ENCODE assay signal across 19 mouse cellular contexts in the genomic region with DNA sequence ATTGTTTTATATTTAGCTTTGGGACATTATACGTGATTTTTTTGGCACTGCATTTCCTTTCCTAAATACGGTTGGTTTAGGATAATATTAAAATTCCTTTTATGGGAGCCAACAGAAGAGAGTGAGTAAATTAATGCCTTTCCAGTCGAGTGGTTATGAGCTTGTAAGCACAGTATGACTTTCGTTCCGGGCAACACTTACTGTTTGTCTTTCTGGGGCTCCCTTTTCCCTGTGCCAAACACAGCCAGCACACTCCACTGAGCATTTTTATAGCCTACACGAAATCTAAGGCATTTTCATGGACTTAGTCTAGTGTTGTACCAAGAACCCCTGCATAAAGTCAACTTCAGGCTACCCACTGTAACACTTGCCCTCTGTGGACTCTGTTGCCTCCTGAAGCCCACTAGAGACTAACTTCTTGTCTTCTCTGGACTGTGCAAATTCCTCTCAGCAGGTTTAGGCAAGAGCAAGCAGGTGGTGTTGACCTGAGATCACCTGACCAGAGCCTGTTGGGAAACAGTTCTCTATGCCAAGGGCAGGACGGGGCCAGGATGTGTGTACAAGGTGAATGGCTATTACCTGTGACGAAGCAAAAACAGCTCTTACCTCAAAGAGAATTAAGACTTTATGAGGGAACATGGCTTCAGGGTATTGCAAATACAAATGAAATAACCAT. TPM values are rescaled to one million over a fixed set of nuclear protein-coding genes. Genes with fewer than 3 reads are reported as not detected.
DNase-seq lines count a peak whose midpoint lies in the region; ATAC-seq and TF ChIP-seq lines count a peak whose summit lies in the region.
"Had no signal": no experiment of that assay in that cellular context is flagged by ENCODE, and none has a peak within 500 bp of the region (broad histone marks: within the 10 kb centered on the region; RNA-seq: fewer than 3 reads in every experiment).

No protein-coding gene starts in this region.

- TF ChIP-seq CTCF in liver, postnatal 0 days (IDR thresholded peaks at IDR 0.05; ENCODE audit: low read depth), result no peak
- no peak for TF ChIP-seq CTCF in gastrocnemius, adult 2 months (IDR thresholded peaks at IDR 0.05)

- no peak overlapping the region for H3K4me2 ChIP-seq in lung, embryonic 16.5 days (ENCODE audit: low read depth, low read length)
- H3K4me2 ChIP-seq in kidney, embryonic 15.5 days, result no peak overlapping the region
- H3K4me2 ChIP-seq in liver, postnatal 0 days (ENCODE audit: low read depth, low read length), result no peak overlapping the region
- H3K4me2 ChIP-seq: heart, embryonic 12.5 days had no signal

- TF ChIP-seq EP300 in liver, postnatal 0 days (IDR thresholded peaks at IDR 0.05; ENCODE audit: low read depth), result peak; percentile 24; the same call in 1 of the 2 replicates

- DNase-seq in lung, postnatal 14 days, result no peak
- DNase-seq in liver, postnatal 0 days, result peak; percentile 42
- DNase-seq in thymus, postnatal 10 days (ENCODE audit: low spot score in 2 of 2), result no peak
- DNase-seq in layer of hippocampus, adult 8-10 months (ENCODE audit: low spot score in 2 of 2), result no peak
- DNase-seq in gastrocnemius, adult 2 months, result no peak
- DNase-seq: adrenal gland, postnatal 36 days; cerebellum, adult 9-11 months; embryo, embryonic 11 days; forebrain, postnatal 0 days; gastrocnemius, postnatal 36 days; heart, postnatal 4 days; right cerebral cortex, postnatal 14 days; thymus, adult 18-20 months had no signal

- 0 out of 2 replicates have a peak overlapping the region, but pooled peaks have one; percentile 22 for H3K27ac ChIP-seq in lung, embryonic 16.5 days (ENCODE audit: low read length)
- peak overlapping the region; percentile 72 for H3K27ac ChIP-seq in kidney, embryonic 15.5 days
- peak overlapping the region; percentile 70 for H3K27ac ChIP-seq in liver, postnatal 0 days (ENCODE audit: low read depth)
- no peak overlapping the region for H3K27ac ChIP-seq in gastrocnemius, adult 2 months
- H3K27ac ChIP-seq: hindbrain, postnatal 0 days; layer of hippocampus, adult 2 months; left cerebral cortex, adult 2 months had no signal

- H3K4me3 ChIP-seq in lung, embryonic 16.5 days (ENCODE audit: low read length), result no peak overlapping the region
- no peak overlapping the region for H3K4me3 ChIP-seq in kidney, embryonic 15.5 days (replicated peaks)
- H3K4me3 ChIP-seq in liver, postnatal 0 days (ENCODE audit: low read depth, low read length), result no peak overlapping the region
- H3K4me3 ChIP-seq in gastrocnemius, adult 2 months, result no peak overlapping the region
- H3K4me3 ChIP-seq: heart, embryonic 12.5 days; layer of hippocampus, adult 2 months; left cerebral cortex, adult 2 months had no signal

- H3K36me3 ChIP-seq in lung, embryonic 16.5 days (ENCODE audit: control insufficient read depth, insufficient read depth, low read length), result no peaks in the 10 kb centered on the region
- no peaks in the 10 kb centered on the region for H3K36me3 ChIP-seq in kidney, embryonic 15.5 days
- no peaks in the 10 kb centered on the region for H3K36me3 ChIP-seq in liver, postnatal 0 days (replicated peaks; ENCODE audit: insufficient read depth, low read length)
- H3K36me3 ChIP-seq: heart, embryonic 12.5 days had no signal

- ATAC-seq in lung, embryonic 16.5 days (ENCODE audit: low read depth), result no peak
- ATAC-seq in kidney, embryonic 15.5 days (replicated peaks; ENCODE audit: low FRiP score), result no peak
- peak; percentile 99 for ATAC-seq in liver, postnatal 0 days
- ATAC-seq: forebrain, postnatal 0 days; hindbrain, postnatal 0 days had no signal

- no peaks in the 10 kb centered on the region for H3K9me3 ChIP-seq in lung, embryonic 16.5 days (ENCODE audit: control insufficient read depth, low read length)
- H3K9me3 ChIP-seq in kidney, embryonic 15.5 days (replicated peaks), result no peaks in the 10 kb centered on the region
- H3K9me3 ChIP-seq in liver, postnatal 0 days (ENCODE audit: low read length), result no peaks in the 10 kb centered on the region
- H3K9me3 ChIP-seq: heart, embryonic 12.5 days had no signal

- intact Hi-C loops in gastrocnemius, adult 2 months (cut with DNase I), result no loop called here

- H3K27me3 ChIP-seq in lung, embryonic 16.5 days (ENCODE audit: control insufficient read depth, insufficient read depth, low read depth, low read length), result no peaks in the 10 kb centered on the region
- no peaks in the 10 kb centered on the region for H3K27me3 ChIP-seq in kidney, embryonic 15.5 days
- H3K27me3 ChIP-seq in liver, postnatal 0 days (ENCODE audit: insufficient read depth, low read length), result no peaks in the 10 kb centered on the region
- H3K27me3 ChIP-seq: heart, embryonic 12.5 days had no signal

- H3K4me1 ChIP-seq in lung, embryonic 16.5 days (replicated peaks; ENCODE audit: control insufficient read depth, insufficient read depth, low read length), result 0 out of 2 replicates have a peak, but pooled peaks cover 3% of the 10 kb centered on the region
- peaks cover 13% of the 10 kb centered on the region for H3K4me1 ChIP-seq in kidney, embryonic 15.5 days
- peaks cover 6% of the 10 kb centered on the region; the same call in 1 of the 2 replicates for H3K4me1 ChIP-seq in liver, postnatal 0 days (ENCODE audit: insufficient read depth)

- WGBS in lung, embryonic 16.5 days, result 60% methylated on average over 8 of the region's 8 CpGs
- 53% methylated on average over 8 of the region's 8 CpGs for WGBS in kidney, embryonic 15.5 days
- 57% methylated on average over 8 of the region's 8 CpGs for WGBS in liver, postnatal 0 days (ENCODE audit: insufficient replicate concordance)

- no peak overlapping the region for H3K9ac ChIP-seq in lung, embryonic 16.5 days (ENCODE audit: low read length)
- H3K9ac ChIP-seq in kidney, embryonic 15.5 days, result no peak overlapping the region
- H3K9ac ChIP-seq in liver, postnatal 0 days (replicated peaks), result no peak overlapping the region
- H3K9ac ChIP-seq: forebrain, postnatal 0 days; heart, embryonic 12.5 days had no signal

RNA-seq across cellular contexts. Expression of a gene that starts 18.8 kb away (rescaled TPM):
- polyA plus RNA-seq in lung, embryonic 16.5 days (2015; fragmentation: Nextera tagmentation; extraction: Ambion mirVana), result 576 and 581 TPM in 2 replicates
- 783 and 885 TPM in 2 replicates for polyA plus RNA-seq in kidney, embryonic 15.5 days (2015; fragmentation: Nextera tagmentation; extraction: Ambion mirVana)
- polyA plus RNA-seq in liver, postnatal 0 days (2015; fragmentation: Nextera tagmentation; extraction: Ambion mirVana), result 703 and 719 TPM in 2 replicates
- total RNA-seq in layer of hippocampus, adult 8-10 months (2022), result 100 to 1,000 TPM; 319 to 349 (median 332) TPM
- 10 to 100 TPM; 55.8 to 80.1 TPM for total RNA-seq in gastrocnemius, adult 2 months (2021)

RNA-seq across cellular contexts. Expression of a gene that starts 59.4 kb away (rescaled TPM):
- 131 and 141 TPM in 2 replicates for polyA plus RNA-seq in lung, embryonic 16.5 days (2015; fragmentation: Nextera tagmentation; extraction: Ambion mirVana)
- 103 and 118 TPM in 2 replicates for polyA plus RNA-seq in kidney, embryonic 15.5 days (2015; fragmentation: Nextera tagmentation; extraction: Ambion mirVana)
- polyA plus RNA-seq in liver, postnatal 0 days (2015; fragmentation: Nextera tagmentation; extraction: Ambion mirVana), result 92.5 and 94.9 TPM in 2 replicates
- 10 to 100 TPM; 45.6 to 57.6 (median 53.9) TPM for total RNA-seq in layer of hippocampus, adult 8-10 months (2022)
- 10 to 100 TPM; 37.7 to 40.0 TPM for total RNA-seq in gastrocnemius, adult 2 months (2021)

RNA-seq across cellular contexts. Expression of a gene that starts 59.6 kb away (rescaled TPM):
- 33.6 and 38.7 TPM in 2 replicates for polyA plus RNA-seq in lung, embryonic 16.5 days (2015; fragmentation: Nextera tagmentation; extraction: Ambion mirVana)
- polyA plus RNA-seq in kidney, embryonic 15.5 days (2015; fragmentation: Nextera tagmentation; extraction: Ambion mirVana), result 30.9 and 32.9 TPM in 2 replicates
- polyA plus RNA-seq in liver, postnatal 0 days (2015; fragmentation: Nextera tagmentation; extraction: Ambion mirVana), result 9.2 TPM in 2 replicates
- total RNA-seq in layer of hippocampus, adult 8-10 months (2022), result 10 to 100 TPM; 37.8 to 41.6 (median 41.1) TPM
- total RNA-seq in gastrocnemius, adult 2 months (2021), result 10 to 100 TPM; 12.0 TPM
